Mouse (Mus musculus) NIH3T3 (cell line): ENCODE data around the gene Ccnf.

ENCODE experiments used
- DNase-seq: peaks from one replicate; pipeline ENCODE4 v3.0.0-alpha.2; 2012; ENCODE audit warnings: low read depth

Ccnf gene

DNA sequence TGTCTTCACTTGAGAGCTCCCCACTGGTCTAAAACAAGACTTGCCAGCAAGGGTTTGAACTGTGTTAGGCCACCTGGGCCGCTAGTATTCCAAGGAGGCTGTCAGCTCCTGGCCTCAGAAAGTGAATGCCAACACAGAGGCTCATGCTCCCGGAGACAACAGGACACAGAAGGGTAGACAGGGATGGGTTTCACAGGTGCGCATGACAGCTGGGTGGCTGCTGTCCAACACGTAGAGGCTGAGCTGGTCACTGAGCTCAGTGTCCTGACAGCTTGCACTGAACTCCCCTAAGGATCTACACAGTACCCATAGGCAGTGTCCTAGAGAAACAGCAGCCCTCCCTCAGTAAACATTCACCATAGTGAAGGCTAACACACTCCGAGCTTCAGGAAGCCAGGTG is 27.8 kb downstream of the Ccnf start:
- DNase-seq, result no peak

DNA sequence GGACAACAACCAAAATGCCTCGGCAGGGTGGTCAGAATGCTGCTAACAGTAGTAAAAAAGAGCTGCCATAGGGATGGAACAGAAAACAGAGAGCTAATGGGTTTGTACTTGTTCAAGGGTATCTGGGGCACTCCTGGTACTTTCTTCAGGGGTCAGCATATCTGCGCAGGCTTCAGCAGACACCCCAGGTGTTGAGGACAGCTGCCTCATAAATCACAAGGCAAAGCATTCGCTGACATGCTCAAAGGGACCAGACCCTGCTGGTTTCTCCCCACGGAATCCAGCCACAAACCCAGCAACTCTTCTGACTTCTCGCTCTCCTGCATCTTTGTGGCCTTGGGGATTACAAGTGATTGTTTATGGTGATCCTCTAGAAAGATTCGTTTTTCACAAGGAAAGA is 28.6 kb downstream of the Ccnf start:
- no peak for DNase-seq

DNA sequence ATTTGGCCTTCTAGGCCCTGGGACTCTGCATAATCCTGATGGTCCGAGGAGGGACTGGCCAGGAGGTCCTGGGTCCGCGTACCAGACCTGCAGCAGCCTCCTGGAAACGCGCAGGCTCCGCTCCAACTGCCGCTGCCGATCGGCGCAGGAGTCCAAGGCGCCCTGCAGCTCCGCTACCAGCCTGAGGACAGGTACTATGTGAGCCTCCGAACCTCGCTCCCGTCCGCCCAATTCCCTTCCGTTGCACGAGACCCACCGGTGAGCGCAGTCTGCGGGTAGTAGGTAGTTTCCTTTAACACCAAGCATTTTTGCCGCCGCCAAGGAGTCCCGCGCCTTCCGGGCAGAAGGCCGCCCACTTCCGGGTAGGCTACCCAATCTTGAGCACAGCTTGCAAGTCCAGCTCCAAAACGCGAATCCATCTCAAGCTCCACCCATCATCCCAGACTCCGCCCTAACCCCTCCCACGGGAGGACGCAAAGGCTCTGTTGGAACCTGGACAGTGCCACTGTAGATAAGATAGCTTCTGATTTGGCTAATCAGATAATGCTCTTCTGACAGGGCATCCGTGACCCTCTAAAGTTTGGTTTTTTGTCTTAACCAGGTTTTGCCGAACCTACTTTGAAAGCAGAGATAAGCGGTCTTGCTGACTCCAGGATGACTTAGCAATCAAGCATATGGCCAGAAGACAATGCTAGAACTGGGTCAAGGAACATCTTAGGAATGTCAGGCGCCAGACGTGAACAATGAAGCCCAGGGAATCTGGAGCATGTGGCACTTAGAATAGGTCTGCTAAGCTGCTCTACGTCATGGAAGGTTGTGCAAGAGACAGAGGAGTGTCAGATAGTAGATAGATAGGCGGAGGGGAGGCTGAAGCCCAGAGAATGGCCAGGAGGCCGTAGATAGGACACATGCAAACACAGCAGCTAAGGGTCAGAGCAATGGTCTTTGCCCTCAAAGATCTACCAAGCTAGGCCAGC is 30.6 kb downstream of the Ccnf start, which contains the start of gene Tedc2:
Tedc2 (minus strand) TSS at position 417 of the 977 bp plus-strand sequence.
- DNase-seq, result peak; percentile 95

DNA sequence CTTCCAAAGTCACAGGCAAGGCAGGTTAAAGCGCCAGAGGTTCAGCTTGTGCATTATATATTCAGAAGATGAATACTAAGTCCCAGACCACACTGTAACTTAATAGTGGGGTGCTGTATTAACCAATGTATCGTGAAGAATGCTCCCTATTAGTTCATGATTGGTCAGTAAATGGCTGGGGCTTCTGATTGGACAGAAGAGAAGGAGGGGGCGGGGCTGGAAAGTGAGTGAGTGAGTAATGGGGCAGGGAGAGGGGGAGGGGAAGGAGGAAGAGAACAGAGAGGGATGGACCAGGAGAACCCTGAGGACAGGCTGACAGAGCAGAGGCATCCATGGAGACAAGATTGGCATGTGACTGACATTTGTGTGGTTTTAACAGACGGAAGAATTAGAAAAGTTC is 34.4 kb downstream of the Ccnf start:
- no peak for DNase-seq

DNA sequence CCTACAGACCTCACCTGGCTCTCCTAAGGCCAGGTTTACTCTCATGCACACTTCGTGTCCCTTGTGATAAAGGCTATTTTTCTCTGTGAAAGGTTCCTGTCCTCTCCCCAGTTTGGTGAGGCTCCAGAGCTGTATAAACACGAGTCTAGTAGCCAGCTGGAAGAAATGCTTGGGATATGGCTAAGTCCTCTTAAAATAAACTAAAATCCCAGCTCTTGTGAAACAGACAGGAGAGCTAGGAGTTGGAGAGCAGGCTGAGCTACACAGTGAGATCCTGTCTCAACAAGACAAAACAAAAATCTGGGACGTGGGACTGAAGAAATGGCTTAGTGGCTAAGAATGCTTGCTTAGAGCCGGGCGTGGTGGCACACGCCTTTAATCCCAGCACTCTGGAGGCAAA is 38.1 kb downstream of the Ccnf start:
- no peak for DNase-seq

DNA sequence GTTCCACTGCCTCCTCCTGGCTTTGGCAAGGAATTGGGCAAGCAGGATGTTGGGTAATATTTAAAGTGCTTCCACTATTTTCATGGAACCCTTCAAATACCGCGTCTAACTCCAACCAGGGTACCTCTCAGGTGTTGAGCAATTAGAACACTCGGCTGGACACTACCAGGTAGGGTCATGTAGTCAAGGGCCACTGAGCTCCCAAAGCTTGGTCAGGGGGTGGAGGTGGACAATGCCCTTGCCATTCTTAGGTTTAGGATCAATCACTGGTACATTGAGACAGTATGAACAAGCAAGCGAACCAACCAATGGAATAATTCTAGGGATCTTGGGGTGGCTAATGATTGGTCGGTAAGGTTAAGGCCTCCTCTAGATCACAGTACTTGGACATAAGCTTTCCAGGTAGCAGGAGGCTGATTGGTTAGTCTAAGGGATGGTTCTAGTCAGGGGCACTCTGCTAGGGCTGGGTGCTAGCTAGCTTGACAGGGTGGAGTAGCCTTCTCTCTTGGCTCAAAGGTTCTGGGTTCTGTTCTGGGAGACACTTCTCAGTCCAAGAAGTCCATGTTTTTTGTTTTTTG is 38.8 kb downstream of the Ccnf start:
- DNase-seq, result no peak

DNA sequence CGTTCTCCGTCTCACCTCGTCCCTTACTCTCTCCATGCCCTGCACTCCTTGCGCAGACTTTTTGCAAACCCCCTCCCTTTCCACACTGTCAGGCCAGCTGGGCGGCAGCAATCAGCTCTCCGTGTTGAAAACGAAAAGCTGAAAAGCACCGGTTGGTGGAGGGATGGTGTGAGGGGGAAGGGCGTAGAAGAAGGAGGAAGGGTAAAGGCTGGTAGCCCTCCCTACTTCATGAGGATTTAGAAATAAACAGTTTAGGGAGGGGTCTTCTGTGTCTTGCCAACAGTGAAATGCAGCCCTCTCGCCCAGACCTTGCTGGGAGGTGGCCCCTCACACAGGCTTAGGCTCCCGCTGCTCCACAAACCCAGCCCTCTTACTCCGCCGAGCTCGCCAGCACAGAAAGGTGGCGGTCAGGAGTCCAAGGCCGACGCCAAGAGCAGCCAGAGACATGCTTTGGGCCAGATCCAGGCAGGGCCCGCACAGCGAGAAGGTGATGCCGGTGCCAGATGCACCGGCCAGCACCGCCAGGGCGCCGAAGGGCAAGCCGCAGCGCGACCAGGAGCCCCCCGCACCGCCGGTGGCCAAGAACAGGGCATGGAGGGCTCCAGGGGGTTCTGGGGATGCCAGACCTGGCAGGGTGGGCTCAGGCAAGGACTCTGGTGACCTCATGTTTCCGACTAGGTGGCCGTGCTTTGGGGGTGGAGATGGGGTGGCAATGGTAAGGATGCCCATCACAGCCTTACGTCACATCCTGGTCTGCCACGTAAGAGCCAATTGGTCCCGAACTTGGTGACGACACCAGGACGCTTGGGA is 39.4 kb downstream of the Ccnf start:
- DNase-seq, result no peak

DNA sequence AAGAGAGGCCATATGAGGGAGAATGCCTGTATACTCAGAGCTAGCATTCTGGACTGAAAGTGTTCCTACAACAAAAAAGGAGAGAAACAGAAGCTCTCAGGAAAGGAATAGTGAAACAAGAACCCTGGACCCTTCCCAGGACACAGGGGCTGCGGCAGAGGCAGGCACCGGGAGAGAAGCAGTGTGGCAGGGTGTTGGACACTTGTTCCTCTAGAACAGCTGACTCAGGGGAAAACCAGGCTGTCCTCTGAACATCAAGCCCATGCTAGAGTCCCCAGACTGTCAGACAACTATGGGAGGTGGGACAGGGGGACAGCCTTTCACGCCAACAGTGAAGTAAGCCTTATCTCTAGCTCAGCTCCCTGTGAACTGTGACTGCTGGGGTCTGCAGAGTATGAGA is 40.7 kb downstream of the Ccnf start:
- DNase-seq, result no peak

DNA sequence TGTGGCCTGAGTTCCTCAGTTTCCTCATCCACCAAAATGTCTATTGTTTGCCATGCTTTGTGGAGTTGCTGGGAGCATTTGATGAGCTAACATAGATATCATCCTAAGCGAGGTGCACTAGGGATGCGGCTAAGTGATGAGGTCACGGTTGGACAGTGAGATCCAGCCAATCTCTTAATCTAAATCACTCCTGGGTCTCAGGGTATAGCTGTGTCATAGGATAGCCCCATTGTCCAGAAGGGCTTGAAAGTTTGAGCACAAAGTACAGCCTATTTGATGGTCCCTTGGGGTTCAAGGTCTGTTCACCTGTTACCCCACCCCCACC is 41.4 kb downstream of the Ccnf start:
- no peak for DNase-seq

DNA sequence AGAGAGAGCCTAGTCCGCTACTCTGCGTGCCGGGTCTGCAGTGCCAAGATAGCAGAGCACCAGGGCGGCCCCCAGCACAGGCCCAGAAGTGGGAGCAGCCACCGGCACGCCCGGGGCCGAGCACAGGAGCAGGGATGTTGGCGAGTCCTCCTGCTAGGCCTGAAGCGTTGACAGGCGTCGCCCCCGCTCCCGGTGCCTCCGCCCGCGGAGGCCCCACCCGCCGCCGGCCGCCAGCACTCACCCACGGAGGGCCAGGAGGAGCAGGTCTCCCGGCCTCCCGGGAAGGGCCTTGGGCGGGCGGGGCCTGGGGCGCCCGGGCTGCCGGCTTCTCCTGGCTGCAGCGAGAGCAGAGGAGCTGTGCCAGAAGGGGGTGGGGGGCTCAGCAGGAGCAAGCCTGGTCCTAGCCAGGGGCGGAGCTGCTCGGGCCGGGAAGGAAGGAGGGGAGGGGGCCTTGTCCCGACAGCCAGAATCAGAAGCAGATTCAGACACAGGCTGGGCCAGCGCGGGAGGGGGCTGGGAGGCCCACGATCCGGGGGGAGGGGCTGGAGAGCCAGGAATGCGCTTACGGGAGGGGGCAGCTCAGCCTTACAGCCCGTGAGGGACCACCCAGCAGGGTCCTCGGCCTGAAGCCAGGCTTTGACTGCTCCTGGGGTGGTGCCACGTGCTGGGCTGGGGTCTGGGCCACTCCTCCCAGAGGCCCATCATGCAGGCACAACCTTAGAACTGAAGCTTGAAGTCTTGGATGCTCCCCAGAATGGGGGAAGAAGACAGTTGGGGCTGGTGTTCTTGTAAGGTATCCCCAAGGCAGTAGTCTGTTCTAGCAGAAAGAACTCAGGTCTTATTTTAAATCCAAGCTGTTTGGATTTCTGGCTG is 42.0 kb downstream of the Ccnf start, which contains the start of gene Ntn3:
Ntn3 (minus strand) TSS at position 489 of the 873 bp plus-strand sequence.
- DNase-seq, result peak; percentile 75

DNA sequence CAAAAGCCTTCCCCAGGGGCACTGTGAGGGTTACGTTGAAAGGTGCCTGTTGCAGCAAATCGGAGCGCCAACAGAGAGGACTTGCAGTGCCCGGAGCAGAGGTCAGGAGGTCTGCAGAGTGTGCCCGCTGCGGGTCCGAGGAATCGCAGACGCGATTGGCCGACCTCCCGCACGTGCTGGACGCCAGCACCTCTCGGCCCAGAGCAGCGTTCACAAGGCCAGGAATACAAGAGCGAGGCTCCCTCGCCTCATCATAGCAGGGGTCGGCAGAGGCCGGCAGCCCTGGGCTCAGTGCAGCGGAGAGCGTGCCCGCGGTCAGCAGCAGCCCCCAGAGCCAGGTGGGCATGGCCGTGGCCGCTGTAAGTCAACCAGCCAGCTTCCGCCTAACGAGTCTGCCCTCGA is 42.6 kb downstream of the Ccnf start:
- no peak for DNase-seq

DNA sequence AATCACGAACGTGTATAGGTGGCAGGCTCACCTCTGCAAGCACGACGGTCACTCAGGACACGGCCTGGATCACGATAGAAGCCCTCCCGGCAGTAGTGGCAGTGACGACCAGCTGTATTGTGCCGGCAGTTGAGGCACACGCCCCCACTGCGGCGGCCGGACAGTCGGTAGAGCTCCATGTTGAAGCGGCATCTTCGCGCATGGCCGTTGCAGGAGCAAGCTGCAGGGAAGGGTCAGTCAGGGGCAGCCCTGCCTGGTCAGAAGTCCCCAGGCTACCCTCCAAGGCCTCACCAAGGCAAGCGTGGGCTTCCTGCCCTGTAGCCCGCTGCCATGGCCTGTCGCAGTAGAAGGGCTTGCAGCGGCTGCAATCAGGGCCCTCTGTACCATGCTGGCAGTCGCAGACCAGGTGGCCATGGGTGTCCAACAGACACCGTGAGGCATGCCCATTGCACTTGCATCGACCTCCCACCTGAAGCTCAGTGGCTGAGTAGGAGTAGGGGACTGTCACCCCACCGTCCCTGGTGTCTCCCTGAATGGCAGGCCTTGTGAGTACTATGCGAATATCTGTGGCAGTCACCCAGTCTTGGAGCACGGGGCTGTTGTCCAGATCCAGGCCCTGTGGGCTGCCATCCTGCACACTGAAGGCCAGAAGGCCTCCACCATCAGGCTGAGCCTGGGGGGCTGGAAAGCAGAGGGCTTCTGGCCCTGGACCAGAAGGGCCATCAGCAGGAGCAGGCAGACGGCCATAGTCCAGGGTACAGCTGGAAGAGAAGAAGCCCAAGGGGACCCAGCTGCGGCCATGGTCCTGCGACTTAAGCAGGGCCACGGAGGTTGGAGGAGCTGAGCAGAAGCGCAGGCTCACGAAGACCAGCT is 43.3 kb downstream of the Ccnf start:
- DNase-seq, result no peak

DNA sequence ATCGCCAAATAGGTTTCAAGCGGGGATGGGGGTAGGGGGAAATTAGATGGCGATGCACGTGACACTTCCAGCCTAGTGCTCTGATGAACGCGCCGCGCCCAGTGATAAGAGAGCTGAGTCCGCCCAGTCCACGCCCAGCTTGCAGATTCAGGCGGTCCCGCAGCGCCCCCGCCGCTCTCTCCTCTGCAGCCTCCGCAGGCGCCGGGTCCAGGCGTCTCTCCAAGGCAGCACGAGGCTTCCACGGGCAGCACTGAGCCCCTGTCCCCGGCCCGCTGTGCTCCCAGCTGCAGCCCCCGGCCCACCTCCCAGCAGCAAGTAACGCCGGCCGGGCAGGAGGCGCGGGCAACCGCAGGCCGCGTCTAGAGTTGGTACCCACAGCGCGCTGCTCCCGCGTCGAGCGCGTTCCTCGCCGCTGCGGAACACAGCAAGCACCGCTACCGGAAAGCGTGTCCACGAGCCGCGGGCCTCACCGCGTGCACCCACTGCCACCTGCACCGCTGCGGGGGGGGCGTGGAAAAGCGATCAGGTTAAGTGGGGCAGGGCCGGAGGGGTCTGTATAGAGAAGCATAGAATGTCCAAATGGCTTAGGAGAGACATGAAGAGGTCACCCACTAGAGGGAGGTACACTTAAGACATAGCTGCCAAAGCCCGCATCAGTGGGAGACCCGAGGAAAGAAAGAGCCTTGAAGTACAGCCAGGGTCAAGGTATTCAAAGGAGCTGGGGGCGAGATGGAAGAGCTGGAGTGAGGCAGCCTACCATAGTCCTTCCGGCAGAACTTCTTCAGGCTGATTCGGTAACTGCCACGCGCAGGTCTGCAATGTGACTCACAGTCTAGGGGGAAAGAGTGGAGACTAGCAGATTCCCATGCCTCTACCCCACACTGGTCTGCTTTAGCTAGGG is 44.6 kb downstream of the Ccnf start:
- DNase-seq, result no peak

DNA sequence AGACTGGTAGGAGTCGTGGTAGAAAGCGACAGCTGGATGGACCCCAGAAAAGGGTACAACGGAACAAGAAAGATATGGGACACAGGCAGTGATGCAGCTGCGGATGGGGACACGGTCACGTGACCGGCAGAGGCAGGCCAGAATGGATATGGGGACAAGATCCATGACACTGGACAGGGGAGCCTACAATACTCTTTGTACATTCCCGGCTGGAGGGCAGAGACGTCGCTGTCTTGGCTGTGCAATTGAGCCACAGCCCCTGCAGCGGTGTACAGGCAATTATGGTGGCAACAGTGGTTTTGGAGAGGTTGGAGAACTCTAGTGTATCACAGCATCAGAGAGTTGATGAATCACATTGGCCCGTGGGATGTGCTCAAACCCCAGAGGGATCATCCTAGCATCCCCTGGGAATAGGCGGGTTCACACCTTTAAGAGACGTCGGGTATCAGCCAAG is 45.3 kb downstream of the Ccnf start:
- no peak for DNase-seq

DNA sequence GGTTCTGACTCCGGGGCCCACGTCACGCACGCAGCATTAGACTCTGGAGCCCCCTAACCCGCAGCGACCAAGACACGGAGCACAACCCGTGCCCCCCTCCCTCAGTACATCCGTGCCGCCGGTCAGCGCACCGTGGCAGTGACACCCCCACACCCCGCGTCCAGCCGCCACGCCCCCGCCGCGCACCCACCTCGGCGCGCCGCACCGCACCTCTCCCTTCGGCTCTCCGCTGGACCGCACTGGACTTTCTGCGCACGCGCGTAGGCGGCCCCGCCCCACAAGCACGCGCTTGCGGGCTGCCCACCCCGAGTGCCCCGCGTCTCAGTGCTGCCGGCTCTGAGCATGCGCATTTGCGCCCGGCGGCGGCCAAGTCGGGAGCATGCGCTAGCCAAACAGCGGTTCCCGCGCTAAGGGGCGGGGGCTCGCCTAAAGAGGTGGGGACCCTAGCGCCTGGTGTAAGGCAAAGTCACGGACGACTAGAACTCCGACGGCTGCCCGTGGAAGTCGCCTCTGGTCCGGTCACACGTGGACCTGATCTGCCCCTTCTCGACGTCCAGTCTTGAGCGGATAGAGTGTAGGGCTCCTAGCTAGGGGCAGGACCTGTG is 45.9 kb downstream of the Ccnf start, which contains the start of gene Tbc1d24:
Tbc1d24 (minus strand) TSS at position 279 of the 605 bp plus-strand sequence.
- peak; percentile 97 for DNase-seq

DNA sequence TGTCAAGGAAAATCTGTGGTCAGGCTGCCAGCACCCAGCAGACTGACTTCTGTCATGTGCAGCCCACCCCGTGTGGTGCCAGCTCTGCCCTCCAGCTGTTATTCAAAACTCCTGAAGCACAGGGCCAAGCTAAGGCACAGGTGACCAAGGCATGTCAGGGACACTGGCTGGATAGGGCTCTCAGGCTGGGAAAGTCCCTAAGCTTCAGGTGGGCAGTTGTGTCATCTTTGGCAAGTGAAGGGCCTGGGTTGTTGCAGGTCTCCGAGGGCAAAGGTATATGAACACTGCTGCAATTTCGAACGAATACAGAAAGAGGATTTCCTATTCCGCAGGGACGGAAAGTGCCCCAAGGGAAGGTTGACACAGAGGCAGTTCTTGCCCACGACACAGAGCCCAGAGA is 46.4 kb downstream of the Ccnf start:
- peak; percentile 36 for DNase-seq

DNA sequence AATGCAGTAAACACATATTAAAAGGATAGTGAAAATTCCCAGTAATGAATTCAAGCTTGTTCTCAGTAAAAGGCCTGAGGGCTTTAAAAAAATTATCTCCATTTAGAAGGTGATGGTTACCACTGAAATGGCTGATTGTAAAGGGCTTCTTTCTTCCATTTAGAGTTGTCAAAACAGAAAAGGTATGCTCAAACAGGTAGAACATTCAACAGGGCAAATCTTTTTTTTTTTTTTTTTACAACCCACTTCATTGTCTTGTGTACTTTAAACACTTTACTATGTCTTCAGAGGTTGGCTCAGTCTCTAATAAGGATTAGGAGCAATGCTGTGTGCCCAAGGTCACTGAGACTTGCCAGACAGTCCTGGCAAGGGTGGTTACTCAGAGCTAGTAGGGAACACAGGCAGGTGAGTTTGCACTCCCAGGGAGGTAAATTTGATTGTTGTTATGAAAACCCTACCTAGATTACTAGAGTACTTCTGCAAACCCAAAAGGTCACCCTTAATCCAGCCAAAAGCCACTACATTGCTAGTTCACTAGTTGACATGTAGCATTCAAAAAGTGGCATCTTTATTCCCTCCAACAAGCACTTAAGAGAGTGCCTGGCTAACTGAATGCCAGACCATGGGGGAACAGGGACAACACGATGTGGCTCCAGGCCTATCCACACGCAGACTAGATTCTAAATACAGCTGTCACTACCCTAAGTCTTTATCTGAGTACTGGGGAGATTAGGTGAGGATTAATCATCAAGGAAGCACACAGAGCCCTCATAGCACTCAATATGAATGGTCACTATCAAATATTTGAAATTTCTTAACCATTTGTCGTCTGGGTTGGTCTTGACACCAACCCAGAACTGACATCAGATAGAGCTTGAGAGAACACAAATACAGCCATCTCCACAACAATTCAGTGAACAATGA is 47.4 kb downstream of the Ccnf start:
- DNase-seq, result no peak

DNA sequence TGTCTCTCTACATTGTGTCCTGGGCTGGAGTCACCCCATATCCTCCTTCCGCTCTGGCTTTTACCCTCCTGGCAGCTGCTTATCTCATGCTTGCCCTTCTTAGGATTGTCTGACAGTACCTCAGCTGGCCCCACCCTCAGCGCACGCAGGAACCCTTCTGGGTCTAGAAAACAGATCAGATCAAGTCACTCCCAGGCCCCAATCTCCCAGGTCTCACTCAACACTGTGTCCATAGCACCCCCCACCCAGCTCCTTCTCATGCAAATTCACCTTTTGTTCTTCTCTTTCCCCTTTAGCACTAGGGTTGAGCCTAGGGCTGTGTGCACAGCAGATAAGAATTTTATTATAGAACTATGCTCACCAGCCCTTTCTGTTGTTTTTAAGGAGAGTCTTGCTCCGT is 48.2 kb downstream of the Ccnf start:
- DNase-seq, result no peak
